13 mouse cellular contexts compared by ENCODE assay signal in the genomic region with DNA sequence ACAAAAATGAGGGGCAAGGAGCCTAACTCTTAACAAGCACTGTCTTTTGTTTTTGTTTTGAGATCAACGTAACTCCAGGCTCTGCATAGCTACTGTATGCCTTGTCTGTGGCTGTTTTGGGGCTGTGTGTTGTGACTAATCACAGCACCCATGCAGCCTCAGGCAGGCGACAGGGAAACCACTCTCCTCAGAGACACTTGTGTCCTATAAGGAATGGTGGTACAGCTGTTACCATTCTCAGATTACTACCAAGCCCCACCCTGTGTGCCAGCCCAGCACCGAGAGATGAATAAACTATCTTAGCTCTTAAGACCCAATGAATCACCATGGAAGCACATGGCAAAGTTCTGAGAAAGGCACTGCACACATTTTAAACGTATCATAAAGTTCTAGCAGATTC. TPM values are rescaled to one million over a fixed set of nuclear protein-coding genes. Genes with fewer than 3 reads are reported as not detected.
DNase-seq lines count a peak whose midpoint lies in the region; ATAC-seq and TF ChIP-seq lines count a peak whose summit lies in the region.
"Had no signal": no experiment of that assay in that cellular context is flagged by ENCODE, and none has a peak within 500 bp of the region (broad histone marks: within the 10 kb centered on the region; RNA-seq: fewer than 3 reads in every experiment).

No protein-coding gene starts in this region.

- H3K36me3 ChIP-seq in kidney, embryonic 16.5 days (ENCODE audit: insufficient read depth, low read length): no peaks in the 10 kb centered on the region
- no peaks in the 10 kb centered on the region for H3K36me3 ChIP-seq in C2C12 (ENCODE audit: control insufficient read depth, insufficient read depth)
- H3K36me3 ChIP-seq in embryonic facial prominence, embryonic 12.5 days: no peaks in the 10 kb centered on the region
- H3K36me3 ChIP-seq in intestine, embryonic 16.5 days (ENCODE audit: control insufficient read depth, insufficient read depth, low read length): no peaks in the 10 kb centered on the region
- H3K36me3 ChIP-seq: G1E; kidney, embryonic 15.5 days had no signal

- no peak for DNase-seq in kidney, postnatal 4 days
- DNase-seq in thymus, postnatal 14 days: no peak
- DNase-seq: adrenal gland, postnatal 10 days; cerebellum, adult 18-20 months; right cerebral cortex, postnatal 25 days; thymus, postnatal 25 days had no signal

- TF ChIP-seq CTCF in C2C12 (IDR thresholded peaks at IDR 0.05; ENCODE audit: control insufficient read depth, insufficient read depth, insufficient read length): no peak

- H3K4me1 ChIP-seq in kidney, embryonic 16.5 days (ENCODE audit: insufficient read depth, low read length): peaks cover 12% of the 10 kb centered on the region; the same call in 1 of the 2 replicates
- H3K4me1 ChIP-seq in embryonic facial prominence, embryonic 12.5 days: no peaks in the 10 kb centered on the region
- H3K4me1 ChIP-seq in intestine, embryonic 16.5 days (ENCODE audit: control insufficient read depth, insufficient read depth, low read length): peaks cover 5% of the 10 kb centered on the region

- no peak overlapping the region for H3K4me2 ChIP-seq in kidney, embryonic 16.5 days (replicated peaks; ENCODE audit: low read depth, low read length)
- H3K4me2 ChIP-seq in embryonic facial prominence, embryonic 12.5 days (replicated peaks): no peak overlapping the region
- no peak overlapping the region for H3K4me2 ChIP-seq in intestine, embryonic 16.5 days (ENCODE audit: low read depth, low read length)
- H3K4me2 ChIP-seq: kidney, embryonic 15.5 days had no signal

- peak; percentile 55; the same call in 1 of the 2 replicates for ATAC-seq in kidney, embryonic 16.5 days (ENCODE audit: low FRiP score, low TSS enrichment)
- peak; percentile 62; the same call in 1 of the 2 replicates for ATAC-seq in embryonic facial prominence, embryonic 12.5 days (ENCODE audit: insufficient number of reproducible peaks, insufficient read depth, low FRiP score, low TSS enrichment)
- ATAC-seq in intestine, embryonic 16.5 days: 0 out of 2 replicates have a peak, but pooled peaks have one; percentile 24
- ATAC-seq in erythroblast, adult 5-6 weeks (replicated peaks; ENCODE audit: low FRiP score, poor library complexity, severe bottlenecking): no peak

- H3K9ac ChIP-seq in kidney, embryonic 16.5 days (replicated peaks; ENCODE audit: low read length): no peak overlapping the region
- no peak overlapping the region for H3K9ac ChIP-seq in embryonic facial prominence, embryonic 12.5 days
- H3K9ac ChIP-seq in intestine, embryonic 16.5 days (ENCODE audit: low read depth, low read length): no peak overlapping the region
- H3K9ac ChIP-seq: kidney, embryonic 15.5 days had no signal

- no peak overlapping the region for H3K27ac ChIP-seq in kidney, embryonic 16.5 days (ENCODE audit: low read length)
- H3K27ac ChIP-seq in embryonic facial prominence, embryonic 12.5 days: no peak overlapping the region
- no peak overlapping the region for H3K27ac ChIP-seq in intestine, embryonic 16.5 days (ENCODE audit: low read length)
- H3K27ac ChIP-seq: kidney, embryonic 15.5 days had no signal

- no peaks in the 10 kb centered on the region for H3K27me3 ChIP-seq in kidney, embryonic 16.5 days (ENCODE audit: insufficient read depth, low read length)
- no peaks in the 10 kb centered on the region for H3K27me3 ChIP-seq in C2C12 (ENCODE audit: control insufficient read depth, insufficient read depth, insufficient read length)
- no peaks in the 10 kb centered on the region for H3K27me3 ChIP-seq in embryonic facial prominence, embryonic 12.5 days
- no peaks in the 10 kb centered on the region for H3K27me3 ChIP-seq in intestine, embryonic 16.5 days (replicated peaks; ENCODE audit: control insufficient read depth, insufficient read depth, low read length)
- H3K27me3 ChIP-seq: kidney, embryonic 15.5 days had no signal

- no peaks in the 10 kb centered on the region for H3K79me3 ChIP-seq in C2C12 (ENCODE audit: low read depth)

- H3K9me3 ChIP-seq in kidney, embryonic 16.5 days (ENCODE audit: low read length): no peaks in the 10 kb centered on the region
- H3K9me3 ChIP-seq in embryonic facial prominence, embryonic 12.5 days: no peaks in the 10 kb centered on the region
- no peaks in the 10 kb centered on the region for H3K9me3 ChIP-seq in intestine, embryonic 16.5 days (ENCODE audit: control insufficient read depth, low read length)
- H3K9me3 ChIP-seq: G1E; kidney, embryonic 15.5 days had no signal

- H3ac ChIP-seq in C2C12 (ENCODE audit: control insufficient read depth, insufficient read length, low read depth): no peak overlapping the region

- WGBS in kidney, embryonic 16.5 days: 43% methylated on average over 4 of the region's 4 CpGs
- WGBS in embryonic facial prominence, embryonic 12.5 days: 37% methylated on average over 4 of the region's 4 CpGs
- WGBS in intestine, embryonic 16.5 days: 46% methylated on average over 4 of the region's 4 CpGs

- H3K79me2 ChIP-seq in C2C12 (ENCODE audit: control insufficient read depth, insufficient read depth): no peaks in the 10 kb centered on the region

- no peak overlapping the region for H3K4me3 ChIP-seq in kidney, embryonic 16.5 days (ENCODE audit: low read length)
- no peak overlapping the region for H3K4me3 ChIP-seq in C2C12 (ENCODE audit: insufficient read depth, poor library complexity, severe bottlenecking)
- no peak overlapping the region for H3K4me3 ChIP-seq in embryonic facial prominence, embryonic 12.5 days
- no peak overlapping the region for H3K4me3 ChIP-seq in intestine, embryonic 16.5 days (ENCODE audit: low read length)
- H3K4me3 ChIP-seq: kidney, embryonic 15.5 days had no signal

TF ChIP-seq in C2C12, 6 proteins besides CTCF, POLR2A, EP300 and RAD21:
- TF ChIP-seq MAX (IDR thresholded peaks at IDR 0.05) (peak; percentile 26), MYOG (IDR thresholded peaks at IDR 0.05; ENCODE audit: control insufficient read depth, extremely low read depth, insufficient read length) (no peak), MYOD1 (IDR thresholded peaks at IDR 0.05; ENCODE audit: control insufficient read depth, insufficient read length, low read depth) (peak; percentile 73), USF1 (IDR thresholded peaks at IDR 0.05; ENCODE audit: low read depth) (no peak), FOSL1 (IDR thresholded peaks at IDR 0.05; ENCODE audit: insufficient read depth, low read length, poor library complexity, severe bottlenecking) (no peak)

RNA-seq across cellular contexts. Expression of gene Cobl, which starts 29.7 kb away (rescaled TPM):
- polyA plus RNA-seq in kidney, embryonic 16.5 days (2015; fragmentation: Nextera tagmentation; extraction: Ambion mirVana): 7.5 and 7.6 TPM in 2 replicates
- polyA plus RNA-seq in C2C12 (2012; fragmentation: generic; extraction: Trizol): 3.8 TPM
- polyA plus RNA-seq in embryonic facial prominence, embryonic 12.5 days (2016; fragmentation: Nextera tagmentation; extraction: Ambion mirVana): 5.4 and 5.8 TPM in 2 replicates
- 7.4 and 8.8 TPM in 2 replicates for polyA plus RNA-seq in intestine, embryonic 16.5 days (2015; fragmentation: Nextera tagmentation; extraction: Ambion mirVana)
- total RNA-seq in erythroblast, adult 5-6 weeks (2015; ENCODE audit: low replicate concordance): not detected in 2 replicates
- not detected in 2 replicates for total RNA-seq in erythroblast, adult 5-6 weeks (2017; ENCODE audit: low replicate concordance)
- polyA plus RNA-seq: G1E had no signal
